Mouse (Mus musculus) cerebellum, adult 9-10 months (tissue): ENCODE results near the gene Ssbp2.
A peak's percentile ranks its signal among the peaks of the same experiment; 100 is the strongest.

ENCODE experiments used
- DNase-seq: peaks from one replicate; pipeline ENCODE4 v3.0.0; 2022

Gene Ssbp2

DNA sequence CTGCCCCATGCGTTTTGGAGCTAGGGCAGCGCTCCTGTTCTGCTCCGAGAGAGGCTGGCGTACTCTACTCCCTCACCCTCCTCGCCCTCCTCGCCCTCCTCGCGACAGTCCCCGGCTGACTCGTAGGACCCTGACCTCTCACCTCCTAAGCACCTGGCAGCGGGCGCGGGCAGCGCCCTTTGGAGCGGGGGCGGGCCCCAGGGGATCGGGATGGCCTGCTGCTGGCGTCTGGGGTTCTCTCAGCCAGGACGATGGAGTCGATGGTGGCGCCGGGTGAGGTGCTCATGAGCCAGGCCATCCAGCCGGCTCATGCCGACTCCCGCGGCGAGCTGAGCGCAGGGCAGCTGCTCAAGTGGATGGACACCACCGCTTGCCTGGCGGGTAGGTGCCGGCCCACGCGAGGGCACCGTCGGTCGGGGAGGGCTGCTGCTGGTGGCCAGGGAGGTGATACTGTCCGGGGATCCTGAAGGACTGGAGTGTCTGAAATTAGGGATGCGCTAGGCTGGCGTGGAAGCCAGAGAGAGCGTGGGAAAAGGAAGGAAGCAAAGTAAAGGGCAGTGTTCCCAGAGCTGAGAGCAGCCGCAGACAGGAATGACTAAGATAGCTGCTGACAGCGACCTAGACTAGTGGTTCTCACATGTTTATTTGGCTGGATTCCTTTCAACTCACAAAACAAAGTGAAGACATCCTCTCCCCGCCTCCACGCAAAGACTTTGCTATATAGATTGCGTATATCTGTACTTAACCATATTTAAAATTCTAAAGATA, 281.4 kb downstream of the Ssbp2 start, which contains the start of gene Acot12:
Gene Acot12 (plus strand): TSS at position 233 of the 768 bp plus-strand sequence.
- DNase-seq: peak; percentile 48

- no peak for DNase-seq
Measured at GRCm38 (mm10) chr13:91743180-91743579, 283.1 kb downstream of the Ssbp2 start.

- DNase-seq: no peak
Measured at GRCm38 (mm10) chr13:91746470-91746869, 286.4 kb downstream of the Ssbp2 start.

GRCm38 (mm10) chr13:91748401-91748800, 288.3 kb downstream of the Ssbp2 start:
- DNase-seq: no peak

GRCm38 (mm10) chr13:91749981-91750380, 289.9 kb downstream of the Ssbp2 start:
- DNase-seq: no peak
